Mouse (Mus musculus) lung, adult 10 weeks (tissue): ENCODE measurements around the gene Fam84a. TPM values are rescaled to one million over a fixed set of nuclear protein-coding genes. Genes with fewer than 3 reads are reported as not detected.

Source experiments
- polyA plus RNA-seq: library from polyadenylated mRNA; stranded (reverse); fragments of 350-450 nt; fragmentation: Illumina TruSeq; extraction: RNeasy Lipid Tissue Mini Kit (QIAGEN cat#74804); gene quantifications from one replicate; pipeline ENCODE4 v1.2.3, GENCODE M21; 2014; ENCODE audit warnings: low read depth, low replicate concordance; ENCODE audit not compliant: insufficient read depth

Gene Fam84a
- 3.3 TPM for polyA plus RNA-seq

DNA sequence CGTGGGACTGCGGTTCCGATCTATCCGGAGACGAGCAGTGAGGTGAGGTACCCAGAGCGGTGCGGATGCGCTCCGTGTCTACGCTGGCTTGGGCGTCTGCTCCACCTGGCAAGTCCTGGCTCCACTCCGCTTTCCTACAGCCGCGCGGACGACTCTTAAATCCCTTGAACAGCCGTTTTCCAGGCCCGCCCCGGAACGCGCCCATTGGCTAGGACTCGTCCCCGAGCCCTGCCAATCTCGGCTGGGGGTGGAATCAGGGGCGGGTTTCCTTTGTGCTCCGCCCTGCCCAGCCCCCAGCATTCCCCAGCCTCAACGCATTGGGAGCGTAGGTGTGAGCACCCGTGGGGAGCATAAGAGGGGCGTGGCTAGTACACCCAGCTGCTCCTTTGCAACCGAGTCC is at the start of gene Fam84a:
Fam84a (minus strand) TSS at position 134 of the 400 bp plus-strand sequence.

